Mouse (Mus musculus) cerebellum, adult (tissue): ENCODE data around the gene Smad6.

Experiments used
- ATAC-seq: cut with Nextera tagmentation; 2 replicates; pipeline ENCODE4 v1.9.2; 2017; ENCODE audit warnings: mild to moderate bottlenecking, moderate library complexity, mixed read lengths; ENCODE audit not compliant: insufficient number of reproducible peaks, low FRiP score, low TSS enrichment

Smad6 gene

DNA sequence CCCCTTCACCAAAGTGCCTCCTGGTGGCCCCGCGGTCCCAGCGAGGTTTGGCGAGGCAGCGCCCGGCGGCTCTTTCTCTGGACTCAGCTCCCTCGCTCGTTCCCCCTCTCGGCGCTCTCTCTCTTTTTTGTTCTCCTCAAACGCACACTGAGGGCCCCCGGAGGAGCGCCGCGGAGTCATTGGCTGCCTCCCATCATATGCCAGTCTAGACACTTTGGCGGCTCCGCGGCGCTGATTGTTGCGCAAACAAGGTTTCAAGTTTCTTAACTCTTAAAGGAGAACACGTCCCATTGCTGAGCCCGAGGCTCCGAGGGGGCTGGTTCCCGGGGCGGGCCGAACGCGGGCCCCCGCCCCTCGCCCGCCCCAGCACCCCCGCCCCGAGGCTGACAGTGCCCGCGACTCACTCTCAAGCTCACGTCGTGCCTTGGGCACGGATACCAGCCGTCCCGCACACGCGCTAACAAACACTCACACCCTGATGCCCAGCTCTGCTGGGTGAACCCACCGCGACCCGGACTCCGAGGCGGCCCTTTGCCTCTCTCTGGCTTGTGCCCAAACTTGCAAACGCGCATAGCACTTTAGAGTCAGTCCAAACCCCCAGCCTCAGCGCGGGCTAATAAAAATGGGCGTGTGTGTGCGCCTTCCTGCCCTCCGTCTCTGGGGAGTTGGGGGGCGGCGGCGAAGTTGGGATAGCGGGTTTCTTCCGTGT lies at the start of gene Smad6:
Smad6 (minus strand) TSS at position 207 of the 709 bp plus-strand sequence.
- ATAC-seq, result no peak

GRCm38 (mm10) chr9:64070674-64071073 lies 48.8 kb upstream of the Smad6 start:
- ATAC-seq, result no peak

GRCm38 (mm10) chr9:64069131-64069530 lies 47.3 kb upstream of the Smad6 start:
- no peak for ATAC-seq

- no peak for ATAC-seq
Measured at GRCm38 (mm10) chr9:64068571-64068970, 46.7 kb upstream of the Smad6 start.

DNA sequence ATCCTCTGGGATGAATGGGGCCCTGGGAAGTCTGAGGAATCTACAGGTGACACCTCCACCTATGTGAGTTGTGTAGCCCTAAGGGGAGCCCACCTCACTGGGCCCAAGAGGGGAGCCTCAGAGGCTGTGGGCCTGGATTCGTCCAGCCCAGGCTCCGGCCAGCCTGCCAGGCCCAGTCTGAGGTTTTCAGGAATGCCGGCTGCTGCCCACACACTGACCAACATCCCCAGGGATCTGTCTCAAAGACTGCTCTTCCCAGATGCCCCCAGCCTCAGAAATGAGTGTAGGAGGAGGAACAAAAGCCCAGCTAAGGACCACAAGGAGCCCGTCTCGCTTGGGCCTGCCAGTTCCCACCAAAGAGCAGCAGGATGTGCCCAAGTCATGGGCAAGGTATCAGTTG lies 45.9 kb upstream of the Smad6 start:
- ATAC-seq, result no peak

- no peak for ATAC-seq
Measured at GRCm38 (mm10) chr9:64060033-64060539, 38.2 kb upstream of the Smad6 start.

GRCm38 (mm10) chr9:64057903-64058650 lies 36.2 kb upstream of the Smad6 start:
- no peak for ATAC-seq

GRCm38 (mm10) chr9:64055162-64055561 lies 33.3 kb upstream of the Smad6 start:
- no peak for ATAC-seq

GRCm38 (mm10) chr9:64053786-64054185 lies 31.9 kb upstream of the Smad6 start:
- ATAC-seq, result no peak

GRCm38 (mm10) chr9:64051241-64051640 lies 29.4 kb upstream of the Smad6 start:
- ATAC-seq, result no peak

- ATAC-seq, result no peak
Measured at GRCm38 (mm10) chr9:64050513-64051065, 28.7 kb upstream of the Smad6 start.

DNA sequence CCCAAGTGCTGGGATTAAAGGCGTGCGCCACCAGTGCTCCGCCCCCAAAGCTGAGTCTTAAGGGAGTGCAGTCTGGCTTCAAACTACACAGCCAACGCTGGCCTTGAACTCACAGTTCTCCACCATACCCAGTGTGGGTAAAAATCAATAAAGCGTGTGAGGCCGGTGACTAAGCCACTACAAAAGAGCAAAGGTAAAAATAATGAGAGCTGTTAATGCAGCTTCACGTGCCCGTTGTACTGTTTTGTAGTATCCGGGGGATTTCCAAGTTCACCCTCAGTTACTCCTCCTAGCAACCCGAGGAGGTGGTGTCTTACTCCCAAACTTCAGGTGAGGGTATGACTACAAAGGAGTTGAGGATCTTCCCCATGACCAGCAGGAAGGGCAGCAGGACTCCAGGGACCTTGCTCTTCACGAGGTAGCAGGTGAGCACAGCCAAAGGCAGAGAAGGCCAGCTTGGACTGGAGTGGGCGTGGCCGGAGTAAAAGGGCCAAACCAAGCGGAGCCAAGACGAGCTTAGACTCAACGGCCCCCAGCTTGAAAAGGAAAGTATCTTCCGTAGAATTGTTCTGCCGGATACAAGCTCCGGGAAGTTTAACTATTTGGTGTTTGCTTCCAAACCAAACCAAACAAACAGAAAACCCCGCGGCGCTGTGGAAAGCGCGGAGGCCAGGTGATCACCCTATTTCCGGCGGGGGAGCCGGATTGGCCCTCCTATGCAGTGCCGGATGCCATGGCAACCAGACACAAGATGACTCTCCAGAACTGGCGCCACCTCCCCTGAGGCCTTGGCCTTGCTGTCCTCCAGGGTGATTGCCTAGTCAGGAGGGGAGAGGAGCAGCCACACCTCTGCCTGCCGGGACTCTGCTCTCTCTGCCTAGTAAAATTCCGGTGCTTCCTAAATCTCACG lies 27.9 kb upstream of the Smad6 start:
- no peak for ATAC-seq

DNA sequence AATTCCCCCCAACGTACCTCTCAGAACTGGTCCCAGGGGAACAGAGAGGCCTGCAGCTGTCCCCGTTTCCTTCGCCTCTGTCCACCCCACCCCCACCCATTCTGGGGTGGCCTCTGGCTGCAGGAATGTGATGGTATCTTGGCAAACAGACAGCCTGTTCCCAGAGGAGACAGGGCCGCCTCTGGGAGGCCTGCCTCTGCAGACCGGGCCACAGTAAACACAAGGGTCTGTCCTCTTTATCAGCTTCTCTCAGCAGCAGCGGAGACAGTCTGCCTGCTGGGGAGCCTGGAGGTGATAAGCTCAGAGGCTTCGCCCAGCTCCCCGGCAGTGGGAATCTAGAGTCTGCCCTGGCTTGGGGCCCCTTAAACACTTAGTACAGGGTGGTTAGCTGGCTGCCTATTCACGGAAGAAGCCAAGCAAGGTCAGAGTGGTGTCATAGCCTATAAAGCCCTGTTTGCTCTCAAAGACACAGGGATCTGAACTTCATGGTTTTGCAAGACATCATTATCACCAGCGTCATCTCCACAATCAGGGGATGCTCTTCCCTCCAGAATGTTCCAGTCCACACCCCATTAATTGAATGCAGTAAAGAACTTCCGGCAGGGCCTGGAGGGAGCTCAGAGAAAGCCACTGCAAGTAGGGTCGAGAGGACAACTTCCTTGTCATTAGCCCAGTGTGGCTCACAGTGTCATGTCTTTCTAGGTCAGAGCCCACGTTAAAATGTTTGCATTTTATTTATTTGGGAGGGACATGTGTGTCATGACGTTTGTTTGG lies 23.4 kb upstream of the Smad6 start:
- no peak for ATAC-seq

- no peak for ATAC-seq
Measured at GRCm38 (mm10) chr9:64044343-64044742, 22.5 kb upstream of the Smad6 start.

DNA sequence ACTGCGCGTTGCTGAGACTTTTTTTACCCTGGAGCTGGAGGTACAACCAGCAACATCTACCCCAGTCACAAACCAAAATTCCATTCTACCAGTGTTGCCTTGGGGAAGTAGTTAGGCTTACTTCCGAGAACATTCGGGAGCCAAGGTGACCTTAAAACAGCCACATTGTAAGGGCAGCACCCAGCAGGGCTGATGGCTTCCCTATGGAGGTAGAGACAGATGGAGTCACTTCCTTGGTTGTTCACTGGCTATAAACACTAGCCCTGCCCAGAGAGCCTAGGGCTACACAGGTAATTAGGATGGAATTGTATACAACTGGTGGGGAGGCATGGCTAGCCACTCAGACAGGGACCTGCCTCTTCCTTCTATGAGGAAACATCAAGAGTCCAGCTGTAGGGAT lies 21.1 kb upstream of the Smad6 start:
- ATAC-seq, result no peak

DNA sequence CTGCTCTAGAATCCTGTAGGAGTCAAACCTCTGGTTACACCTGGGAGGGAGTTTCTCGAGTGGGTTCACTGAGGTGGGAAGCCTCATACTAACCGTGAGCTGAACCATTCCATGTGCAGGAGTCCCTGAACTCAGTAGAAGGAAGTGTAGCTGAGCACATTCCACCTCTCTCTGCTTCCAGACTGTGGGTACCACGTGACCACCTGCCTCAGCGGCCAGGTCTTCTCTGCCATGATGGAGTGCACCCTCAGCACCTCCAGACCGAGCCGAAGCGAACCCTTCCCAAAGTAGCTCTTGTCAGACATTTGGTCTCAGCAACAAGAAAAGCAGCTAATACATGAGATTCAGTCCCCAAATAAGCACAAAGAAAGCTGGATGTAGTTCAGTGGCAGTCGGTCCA lies 20.4 kb upstream of the Smad6 start:
- no peak for ATAC-seq

GRCm38 (mm10) chr9:64029908-64030631 lies 8.2 kb upstream of the Smad6 start:
- no peak for ATAC-seq

DNA sequence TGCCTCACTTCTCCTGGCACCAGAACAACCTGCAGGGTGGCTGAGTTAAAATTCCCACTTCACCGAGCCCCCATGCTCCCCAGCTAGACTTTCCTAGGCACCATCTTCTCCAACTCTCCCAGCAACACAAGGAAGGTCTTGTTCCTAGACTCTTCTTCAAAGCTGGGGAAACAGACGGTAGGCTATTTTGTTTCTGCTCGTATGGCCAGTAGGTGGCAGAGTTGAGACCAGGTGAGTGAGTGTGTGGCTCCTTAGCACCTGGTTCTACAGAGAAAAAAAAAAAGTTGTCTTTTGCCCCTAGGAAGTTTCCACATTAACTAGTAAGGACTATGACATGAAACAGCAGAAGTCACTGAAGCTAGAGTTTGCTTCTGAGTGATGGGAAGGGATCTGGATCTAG lies 3.7 kb upstream of the Smad6 start:
- ATAC-seq, result no peak

- no peak for ATAC-seq
Measured at GRCm38 (mm10) chr9:64024976-64025375, 3.1 kb upstream of the Smad6 start.
